Mouse (Mus musculus) CH12.LX (cell line): Measurements from ENCODE around the gene Dmbx1.

Source experiments
- BHLHE40 ChIP-seq: IDR thresholded peaks from 2 replicates; pipeline ENCODE4 v1.6.1; 2011; ENCODE audit warnings: mild to moderate bottlenecking, low read depth, low read length, improper control_type of control experiment
- CHD1 ChIP-seq: IDR thresholded peaks from 2 replicates; pipeline ENCODE4 v1.6.1; 2012; ENCODE audit warnings: low read depth, low read length, improper control_type of control experiment, inconsistent platforms
- CTCF ChIP-seq, 2 experiments: IDR thresholded peaks in 1 of 2; conservative IDR thresholded peaks in 1 of 2; 2 replicates each; pipeline ENCODE4 v1.5.1; 2011 to 2012; ENCODE audit warnings: low read depth in 2 of 2, low read length in 2 of 2, improper control_type of control experiment in 1 of 2, inconsistent platforms in 1 of 2, mild to moderate bottlenecking in 1 of 2, moderate library complexity in 1 of 2
- E2F4 ChIP-seq: IDR thresholded peaks from 2 replicates; pipeline ENCODE4 v1.6.1; 2011; ENCODE audit warnings: low read depth, low read length, improper control_type of control experiment; ENCODE audit not compliant: insufficient replicate concordance
- IRF4 ChIP-seq: IDR thresholded peaks from 2 replicates; pipeline ENCODE4 v1.6.1; 2014; ENCODE audit warnings: low read depth, mild to moderate bottlenecking, inconsistent platforms, low read length, improper control_type of control experiment
- JUN ChIP-seq: IDR thresholded peaks from 2 replicates; pipeline ENCODE4 v1.6.1; 2011; ENCODE audit warnings: low read depth, mild to moderate bottlenecking, low read length, improper control_type of control experiment, moderate library complexity; ENCODE audit not compliant: insufficient read depth
- MXI1 ChIP-seq: IDR thresholded peaks from 2 replicates; pipeline ENCODE4 v1.6.1; 2011; ENCODE audit warnings: mild to moderate bottlenecking, low read depth, low read length, improper control_type of control experiment
- POLR2A ChIP-seq: IDR thresholded peaks from 2 replicates; pipeline ENCODE4 v1.6.1; 2011; ENCODE audit warnings: low read depth, mild to moderate bottlenecking, improper control_type of control experiment, low read length
- UBTF ChIP-seq: IDR thresholded peaks from 2 replicates; pipeline ENCODE4 v1.6.1; 2012; ENCODE audit warnings: low read depth, mild to moderate bottlenecking, inconsistent platforms, low read length, improper control_type of control experiment, moderate library complexity
- ZC3H11A ChIP-seq: IDR thresholded peaks from 2 replicates; pipeline ENCODE4 v1.6.1; 2012; ENCODE audit warnings: low read depth, mild to moderate bottlenecking, inconsistent platforms, low read length, improper control_type of control experiment
- ZKSCAN1 ChIP-seq: IDR thresholded peaks from 2 replicates; pipeline ENCODE4 v1.6.1; 2012; ENCODE audit warnings: low read depth, inconsistent platforms, low read length, improper control_type of control experiment, borderline replicate concordance

DNA sequence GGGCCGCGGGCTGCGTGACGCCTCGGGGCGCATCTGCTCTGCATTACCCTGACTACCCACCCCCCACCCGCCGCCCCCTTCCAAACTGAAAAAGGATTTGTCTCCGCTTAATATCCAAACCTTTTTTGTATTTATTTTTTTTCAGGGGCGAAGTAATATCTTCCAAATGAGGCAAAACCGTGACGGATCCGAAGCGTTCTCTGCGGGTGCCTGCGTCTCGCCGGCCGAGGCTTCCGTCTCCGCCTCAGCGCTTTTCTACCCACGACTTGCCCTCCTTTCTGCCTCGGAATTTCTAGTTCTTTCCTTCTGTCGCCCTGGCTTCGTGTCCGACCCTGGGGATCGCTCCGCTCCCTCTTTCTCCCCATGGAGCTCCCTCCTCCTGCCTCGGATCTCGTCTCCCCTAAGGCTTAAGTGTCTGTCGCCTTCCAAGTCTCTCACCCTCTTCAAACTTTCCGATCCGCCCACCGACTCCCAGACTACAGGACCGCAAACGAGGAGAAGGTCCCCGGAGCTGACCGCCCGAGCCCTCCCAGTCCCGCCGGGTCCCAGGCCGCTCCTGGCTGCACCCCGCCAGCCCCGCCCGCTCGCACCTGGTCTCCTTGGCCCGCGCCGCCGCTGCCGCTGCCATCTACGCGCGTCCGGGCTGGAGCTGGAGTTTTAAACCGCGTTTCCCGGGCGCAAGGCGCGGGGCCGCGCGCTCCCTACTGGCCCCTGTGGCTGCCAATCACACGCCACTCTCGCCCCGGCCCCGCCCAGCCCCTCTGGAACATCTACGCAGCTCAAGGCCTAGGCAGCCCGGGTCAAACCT is at the start of gene Dmbx1:
- TF ChIP-seq CTCF (conservative IDR thresholded peaks at IDR 0.05 in 1 of 2, IDR thresholded peaks at IDR 0.05 in 1 of 2; ENCODE audit: low read depth in 2 of 2, low read length in 2 of 2) (no peak), UBTF (no peak), IRF4 (no peak), MXI1 (no peak), POLR2A (no peak), CHD1 (no peak), BHLHE40 (no peak), JUN (no peak), E2F4 (no peak), ZC3H11A (no peak), ZKSCAN1 (no peak)
